Mouse (Mus musculus): ENCODE results near the gene Jakmip3. TPM values are rescaled to one million over a fixed set of nuclear protein-coding genes. Genes with fewer than 3 reads are reported as not detected.

The Jakmip3 gene
- total and polyA plus RNA-seq, 3 experiments = 0.11 TPM; not detected in 2

DNA sequence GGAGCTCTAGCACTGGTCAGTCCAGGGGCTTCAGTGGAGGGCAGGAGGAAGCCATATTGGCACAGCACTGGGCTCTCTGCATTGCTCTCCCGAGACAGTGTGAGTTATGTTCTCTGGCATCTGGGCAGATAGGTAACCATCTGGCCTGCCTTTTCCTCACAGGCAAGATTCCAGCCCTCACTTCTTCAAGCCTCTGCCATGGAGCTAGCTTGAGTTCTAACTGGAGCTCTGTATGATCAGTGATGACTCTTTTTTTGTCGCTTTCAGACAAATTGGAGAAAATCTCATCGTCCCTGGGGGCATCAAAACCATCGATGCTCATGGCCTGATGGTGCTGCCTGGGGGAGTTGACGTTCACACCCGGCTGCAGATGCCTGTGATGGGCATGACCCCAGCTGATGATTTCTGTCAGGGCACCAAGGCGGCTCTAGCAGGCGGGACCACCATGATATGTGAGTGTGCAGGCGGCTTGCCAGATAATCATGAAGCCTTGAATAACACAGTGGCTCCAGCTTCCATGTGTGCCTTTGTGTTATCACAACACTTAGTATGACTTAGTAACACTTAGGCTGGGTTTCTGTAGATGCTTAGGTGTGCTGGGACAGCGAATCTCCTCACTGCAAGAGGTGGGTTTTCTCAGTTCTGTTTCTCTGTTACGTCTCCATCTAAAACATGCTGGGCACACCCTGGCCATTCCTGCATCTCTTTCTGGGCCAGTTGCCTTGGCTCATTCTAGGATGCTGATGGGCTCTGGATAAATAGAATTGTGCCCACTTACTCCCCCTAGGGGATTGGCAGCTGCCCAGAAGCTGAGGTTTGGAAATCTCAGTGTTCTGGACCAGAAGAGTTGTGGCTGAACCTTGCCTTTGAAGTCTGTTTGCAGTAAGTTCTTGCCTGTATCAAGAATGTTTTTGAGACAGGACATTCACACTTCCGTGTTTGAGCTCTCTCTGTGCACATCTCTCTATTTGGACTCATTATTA is 149.7 kb downstream of the Jakmip3 start:
- Histone ChIP-seq H3K4me1 (ENCODE audit: insufficient read depth, low read depth, low read length) (no peaks in the 10 kb centered on the region), H3K4me3 (ENCODE audit: low read depth, low read length) (no peak overlapping the region), H3K9me3 (replicated peaks) (peaks cover 76% of the 10 kb centered on the region), H3K27me3 (ENCODE audit: insufficient read depth, low read length) (no peaks in the 10 kb centered on the region), H3K36me3 (replicated peaks) (no peaks in the 10 kb centered on the region)
- DNase-seq (ENCODE audit: low spot score) (no peak), ATAC-seq (ENCODE audit: extremely low read depth, insufficient number of reproducible peaks, low FRiP score, poor library complexity, severe bottlenecking) (no peak)
- TF ChIP-seq TAL1 (conservative IDR thresholded peaks at IDR 0.05; ENCODE audit: low read depth, low read length) (no peak), GATA2 (IDR thresholded peaks at IDR 0.05; ENCODE audit: borderline replicate concordance, low read depth, low read length) (no peak), CTCF (IDR thresholded peaks at IDR 0.05; ENCODE audit: low read depth, low read length) (no peak), GATA1 (IDR thresholded peaks at IDR 0.05; ENCODE audit: borderline replicate concordance, low read length) (no peak), POLR2AphosphoS5 (IDR thresholded peaks at IDR 0.05; ENCODE audit: insufficient replicate concordance, low read depth, low read length) (no peak)

DNA sequence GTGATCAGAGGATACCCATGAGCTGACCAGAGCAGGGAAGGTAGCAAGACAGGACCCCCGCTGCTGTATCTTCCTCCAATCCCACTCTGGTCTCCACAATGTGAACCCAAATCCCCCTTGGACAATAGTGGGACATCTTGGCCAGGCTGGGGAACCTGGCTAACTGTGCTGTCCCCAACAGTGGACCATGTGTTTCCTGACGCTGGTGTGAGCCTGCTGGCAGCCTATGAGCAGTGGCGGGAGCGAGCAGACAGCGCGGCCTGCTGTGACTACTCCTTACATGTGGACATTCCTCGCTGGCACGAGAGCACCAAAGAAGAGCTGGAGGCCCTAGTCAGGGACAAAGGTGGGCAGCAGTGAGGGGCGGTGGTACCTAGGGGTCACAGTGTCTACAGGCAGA is 151.2 kb downstream of the Jakmip3 start:
- no peak for TF ChIP-seq CTCF (IDR thresholded peaks at IDR 0.05; ENCODE audit: low read depth, low read length)
- TF ChIP-seq GATA1 (IDR thresholded peaks at IDR 0.05; ENCODE audit: borderline replicate concordance, low read length) = no peak
- no peak for TF ChIP-seq GATA2 (IDR thresholded peaks at IDR 0.05; ENCODE audit: borderline replicate concordance, low read depth, low read length)
- TF ChIP-seq POLR2AphosphoS5 (IDR thresholded peaks at IDR 0.05; ENCODE audit: insufficient replicate concordance, low read depth, low read length) = no peak
- TF ChIP-seq TAL1 (conservative IDR thresholded peaks at IDR 0.05; ENCODE audit: low read depth, low read length) = no peak
- no peak for ATAC-seq (ENCODE audit: extremely low read depth, insufficient number of reproducible peaks, low FRiP score, poor library complexity, severe bottlenecking)
- H3K27me3 ChIP-seq (ENCODE audit: insufficient read depth, low read length) = no peaks in the 10 kb centered on the region
- H3K4me3 ChIP-seq (ENCODE audit: low read depth, low read length) = no peak overlapping the region
- H3K36me3 ChIP-seq (replicated peaks) = no peaks in the 10 kb centered on the region
- peaks cover 75% of the 10 kb centered on the region for H3K9me3 ChIP-seq (replicated peaks)
- H3K4me1 ChIP-seq (ENCODE audit: insufficient read depth, low read depth, low read length) = no peaks in the 10 kb centered on the region
- no peak for DNase-seq (ENCODE audit: low spot score)

DNA sequence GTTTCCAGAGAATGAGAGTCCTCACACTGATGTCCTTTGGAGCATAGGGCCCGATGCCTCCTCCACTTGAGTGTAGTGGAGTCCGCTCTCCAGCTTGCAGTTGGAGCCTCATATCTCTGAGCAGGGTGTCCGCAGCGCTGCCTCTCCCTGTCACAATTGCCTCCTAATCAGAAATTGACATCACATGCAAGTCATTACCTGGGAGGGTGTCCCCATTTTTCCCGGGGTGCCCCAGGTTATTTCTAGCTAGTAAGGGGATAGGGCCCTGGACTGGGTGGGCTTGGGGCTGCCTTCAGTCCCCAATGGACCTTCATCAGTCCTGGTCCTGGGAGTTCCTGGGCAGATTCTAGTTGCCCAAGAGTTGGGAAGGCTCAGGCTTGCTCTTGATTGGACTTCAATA is 152.1 kb downstream of the Jakmip3 start:
- Histone ChIP-seq H3K4me1 (ENCODE audit: insufficient read depth, low read depth, low read length) (no peaks in the 10 kb centered on the region), H3K27me3 (ENCODE audit: insufficient read depth, low read length) (no peaks in the 10 kb centered on the region)

DNA sequence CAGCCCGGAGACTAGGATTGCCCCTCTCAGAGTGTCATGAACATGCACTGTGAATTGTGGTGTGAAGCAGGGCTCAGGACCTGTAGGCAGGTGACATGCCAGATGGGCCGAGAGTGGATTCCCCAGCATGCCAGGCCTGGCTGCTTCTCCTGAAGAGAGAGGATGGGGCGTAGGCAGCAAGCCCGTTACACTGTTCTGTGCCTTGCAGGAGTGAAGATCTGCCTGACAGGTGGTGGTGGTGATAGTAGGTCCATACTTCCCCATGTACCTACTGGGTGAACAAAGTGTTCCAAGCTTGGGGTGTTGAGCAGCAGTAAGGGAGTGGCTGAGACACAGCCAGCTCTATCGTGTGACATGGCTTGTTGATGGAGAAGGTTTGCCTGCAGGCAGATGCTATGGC is 152.6 kb downstream of the Jakmip3 start:
- DNase-seq (ENCODE audit: low spot score) (no peak), ATAC-seq (ENCODE audit: extremely low read depth, insufficient number of reproducible peaks, low FRiP score, poor library complexity, severe bottlenecking) (no peak)
- peaks cover 83% of the 10 kb centered on the region for H3K9me3 ChIP-seq (replicated peaks)
- H3K4me3 ChIP-seq (ENCODE audit: low read depth, low read length) = no peak overlapping the region
- H3K36me3 ChIP-seq (replicated peaks) = no peaks in the 10 kb centered on the region
- TF ChIP-seq POLR2AphosphoS5 (IDR thresholded peaks at IDR 0.05; ENCODE audit: insufficient replicate concordance, low read depth, low read length) (no peak), GATA2 (IDR thresholded peaks at IDR 0.05; ENCODE audit: borderline replicate concordance, low read depth, low read length) (no peak), CTCF (IDR thresholded peaks at IDR 0.05; ENCODE audit: low read depth, low read length) (no peak), GATA1 (IDR thresholded peaks at IDR 0.05; ENCODE audit: borderline replicate concordance, low read length) (no peak), TAL1 (conservative IDR thresholded peaks at IDR 0.05; ENCODE audit: low read depth, low read length) (no peak)
- no peaks in the 10 kb centered on the region for H3K27me3 ChIP-seq (ENCODE audit: insufficient read depth, low read length)
- no peaks in the 10 kb centered on the region for H3K4me1 ChIP-seq (ENCODE audit: insufficient read depth, low read depth, low read length)

More for the DNA sequence above, 152.1 kb downstream of the Jakmip3 start:
- DNase-seq (ENCODE audit: low spot score) (no peak), ATAC-seq (ENCODE audit: extremely low read depth, insufficient number of reproducible peaks, low FRiP score, poor library complexity, severe bottlenecking) (no peak)
- Histone ChIP-seq H3K9me3 (replicated peaks) (peaks cover 81% of the 10 kb centered on the region), H3K36me3 (replicated peaks) (no peaks in the 10 kb centered on the region), H3K4me3 (ENCODE audit: low read depth, low read length) (no peak overlapping the region)
- TF ChIP-seq GATA2 (IDR thresholded peaks at IDR 0.05; ENCODE audit: borderline replicate concordance, low read depth, low read length) (no peak), POLR2AphosphoS5 (IDR thresholded peaks at IDR 0.05; ENCODE audit: insufficient replicate concordance, low read depth, low read length) (no peak), GATA1 (IDR thresholded peaks at IDR 0.05; ENCODE audit: borderline replicate concordance, low read length) (no peak), CTCF (IDR thresholded peaks at IDR 0.05; ENCODE audit: low read depth, low read length) (no peak), TAL1 (conservative IDR thresholded peaks at IDR 0.05; ENCODE audit: low read depth, low read length) (no peak)

DNA sequence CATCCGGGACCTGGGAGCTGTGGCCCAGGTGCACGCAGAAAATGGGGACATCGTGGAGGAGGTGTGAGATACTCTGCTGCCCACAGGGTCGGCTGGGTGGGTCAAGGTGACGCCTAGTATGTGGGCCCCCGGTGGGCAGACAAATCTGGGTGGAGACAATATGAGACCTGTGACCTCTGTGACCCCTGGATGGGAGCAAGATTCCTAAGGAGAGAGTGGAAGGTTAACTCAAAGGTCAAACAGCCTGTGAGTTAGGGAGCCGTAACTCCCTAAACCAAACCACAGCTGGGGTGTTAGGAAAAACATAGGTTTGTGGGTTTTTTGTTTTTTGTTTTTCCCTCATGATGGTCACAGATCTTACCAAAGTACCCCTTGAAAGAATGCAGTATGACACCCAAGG is 153.3 kb downstream of the Jakmip3 start:
- TF ChIP-seq POLR2AphosphoS5 (IDR thresholded peaks at IDR 0.05; ENCODE audit: insufficient replicate concordance, low read depth, low read length) (no peak), CTCF (IDR thresholded peaks at IDR 0.05; ENCODE audit: low read depth, low read length) (no peak), GATA1 (IDR thresholded peaks at IDR 0.05; ENCODE audit: borderline replicate concordance, low read length) (no peak), TAL1 (conservative IDR thresholded peaks at IDR 0.05; ENCODE audit: low read depth, low read length) (no peak), GATA2 (IDR thresholded peaks at IDR 0.05; ENCODE audit: borderline replicate concordance, low read depth, low read length) (no peak)
- Histone ChIP-seq H3K9me3 (replicated peaks) (peaks cover 83% of the 10 kb centered on the region), H3K36me3 (replicated peaks) (no peaks in the 10 kb centered on the region), H3K4me3 (ENCODE audit: low read depth, low read length) (no peak overlapping the region), H3K27me3 (ENCODE audit: insufficient read depth, low read length) (no peaks in the 10 kb centered on the region), H3K4me1 (ENCODE audit: insufficient read depth, low read depth, low read length) (no peaks in the 10 kb centered on the region)
- no peak for DNase-seq (ENCODE audit: low spot score)
- ATAC-seq (ENCODE audit: extremely low read depth, insufficient number of reproducible peaks, low FRiP score, poor library complexity, severe bottlenecking) = no peak

DNA sequence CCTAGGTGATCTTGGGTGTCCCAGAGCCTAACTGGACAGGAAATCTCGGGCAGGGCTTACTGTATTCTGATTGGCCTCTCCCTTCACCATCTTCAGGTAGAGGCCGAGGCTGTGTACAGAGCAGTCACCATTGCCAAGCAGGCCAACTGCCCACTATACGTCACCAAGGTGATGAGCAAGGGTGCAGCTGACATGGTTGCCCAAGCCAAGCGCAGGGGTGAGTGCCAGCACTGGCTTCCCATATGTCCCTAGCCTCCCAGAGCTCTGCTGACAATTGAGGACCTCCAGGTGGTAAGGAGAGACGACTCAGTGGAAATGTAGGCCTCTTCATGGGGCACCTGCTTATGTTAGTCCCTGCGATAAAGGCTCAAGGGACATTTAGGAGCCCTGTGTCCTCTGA is 154.2 kb downstream of the Jakmip3 start:
- TF ChIP-seq GATA2 (IDR thresholded peaks at IDR 0.05; ENCODE audit: borderline replicate concordance, low read depth, low read length) = no peak
- TF ChIP-seq CTCF (IDR thresholded peaks at IDR 0.05; ENCODE audit: low read depth, low read length) = no peak
- TF ChIP-seq POLR2AphosphoS5 (IDR thresholded peaks at IDR 0.05; ENCODE audit: insufficient replicate concordance, low read depth, low read length) = no peak
- TF ChIP-seq TAL1 (conservative IDR thresholded peaks at IDR 0.05; ENCODE audit: low read depth, low read length) = no peak
- TF ChIP-seq GATA1 (IDR thresholded peaks at IDR 0.05; ENCODE audit: borderline replicate concordance, low read length) = no peak
- no peaks in the 10 kb centered on the region for H3K4me1 ChIP-seq (ENCODE audit: insufficient read depth, low read depth, low read length)
- ATAC-seq (ENCODE audit: extremely low read depth, insufficient number of reproducible peaks, low FRiP score, poor library complexity, severe bottlenecking) (no peak), DNase-seq (ENCODE audit: low spot score) (no peak)
- H3K36me3 ChIP-seq (replicated peaks) = no peaks in the 10 kb centered on the region
- no peaks in the 10 kb centered on the region for H3K27me3 ChIP-seq (ENCODE audit: insufficient read depth, low read length)
- no peak overlapping the region for H3K4me3 ChIP-seq (ENCODE audit: low read depth, low read length)
- peaks cover 82% of the 10 kb centered on the region for H3K9me3 ChIP-seq (replicated peaks)
